9 mouse cellular contexts compared by ENCODE assay signal in the genomic region with DNA sequence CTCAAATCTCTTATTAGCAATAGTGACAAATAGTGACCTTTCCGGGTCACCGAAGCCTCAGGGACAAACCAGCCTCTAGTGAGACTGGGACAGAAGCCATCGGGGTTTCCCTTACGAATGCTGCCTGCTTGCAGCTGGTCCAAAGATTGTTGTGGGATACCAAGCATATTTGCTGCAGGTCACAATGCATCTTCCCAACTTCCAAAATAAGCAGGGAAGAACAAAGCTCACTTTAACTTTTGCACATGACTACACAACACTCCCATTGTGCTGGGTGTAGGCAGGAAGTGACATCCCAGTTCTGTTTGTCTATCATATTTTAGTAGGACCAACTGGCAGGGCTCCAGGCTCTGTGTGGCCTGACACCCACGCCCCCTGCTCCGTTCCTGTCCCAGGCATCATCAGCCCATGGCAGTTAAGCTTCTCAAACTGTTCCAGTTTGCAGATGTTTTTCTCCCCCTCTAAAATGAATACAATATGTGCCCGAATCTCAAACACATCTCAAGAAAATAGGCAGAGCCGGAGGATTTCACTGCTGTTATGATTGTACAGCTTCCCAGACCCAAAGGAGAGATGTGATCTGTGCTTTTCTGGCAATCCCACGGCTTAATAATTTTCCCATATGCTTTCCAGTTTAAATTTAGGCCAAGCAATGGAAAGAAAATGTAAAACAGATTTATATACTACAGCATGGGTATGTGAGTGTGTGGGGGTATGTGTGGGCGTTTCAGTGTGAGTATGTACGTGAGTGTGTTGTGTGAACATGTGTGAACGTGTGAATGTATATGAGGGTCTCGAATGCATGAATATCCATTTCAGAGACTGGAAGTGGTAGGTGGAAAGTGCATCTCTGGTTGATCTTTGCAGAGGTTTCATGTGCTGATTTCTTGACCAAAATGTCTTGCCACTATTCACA. TPM values are rescaled to one million over a fixed set of nuclear protein-coding genes. Genes with fewer than 3 reads are reported as not detected.
DNase-seq lines count a peak whose midpoint lies in the region; ATAC-seq and TF ChIP-seq lines count a peak whose summit lies in the region.
"Had no signal": no experiment of that assay in that cellular context is flagged by ENCODE, and none has a peak within 500 bp of the region (broad histone marks: within the 10 kb centered on the region; RNA-seq: fewer than 3 reads in every experiment).

No protein-coding gene starts in this region.

- no peak overlapping the region for H3K4me3 ChIP-seq in hindbrain, postnatal 0 days (ENCODE audit: low read length)
- H3K4me3 ChIP-seq in hindbrain, embryonic 14.5 days (replicated peaks; ENCODE audit: low read length) = no peak overlapping the region
- no peak overlapping the region for H3K4me3 ChIP-seq in myocyte
- no peak overlapping the region for H3K4me3 ChIP-seq in forebrain, embryonic 15.5 days
- H3K4me3 ChIP-seq in forebrain, embryonic 16.5 days (replicated peaks; ENCODE audit: low read length) = no peak overlapping the region
- H3K4me3 ChIP-seq: left cerebral cortex, adult 2 months had no signal

- no peak for ATAC-seq in hindbrain, postnatal 0 days
- no peak for ATAC-seq in hindbrain, embryonic 14.5 days (ENCODE audit: low FRiP score)
- no peak for ATAC-seq in forebrain, embryonic 15.5 days (replicated peaks)
- no peak for ATAC-seq in forebrain, embryonic 16.5 days

- H3K27ac ChIP-seq in hindbrain, postnatal 0 days = no peak overlapping the region
- no peak overlapping the region for H3K27ac ChIP-seq in hindbrain, embryonic 14.5 days
- H3K27ac ChIP-seq in forebrain, embryonic 15.5 days (replicated peaks) = no peak overlapping the region
- H3K27ac ChIP-seq in forebrain, embryonic 16.5 days (ENCODE audit: low read length) = no peak overlapping the region
- H3K27ac ChIP-seq: left cerebral cortex, adult 2 months had no signal

- no peak overlapping the region for H3K9ac ChIP-seq in hindbrain, postnatal 0 days (replicated peaks; ENCODE audit: low read length)
- H3K9ac ChIP-seq in hindbrain, embryonic 14.5 days = no peak overlapping the region
- no peak overlapping the region for H3K9ac ChIP-seq in forebrain, embryonic 15.5 days (replicated peaks)
- H3K9ac ChIP-seq in forebrain, embryonic 16.5 days (replicated peaks; ENCODE audit: low read depth, low read length) = no peak overlapping the region

- TF ChIP-seq CTCF in hindbrain, postnatal 0 days (IDR thresholded peaks at IDR 0.05; ENCODE audit: low read depth) = no peak

- WGBS in hindbrain, postnatal 0 days = 66% methylated on average over 13 of the region's 13 CpGs
- WGBS in hindbrain, embryonic 14.5 days = 70% methylated on average over 13 of the region's 13 CpGs
- whole genome bisulfite sequencing in forebrain, embryonic 15.5 days = 81% methylated on average over 13 of the region's 13 CpGs
- 80% methylated on average over 13 of the region's 13 CpGs for WGBS in forebrain, embryonic 16.5 days

- TF ChIP-seq POLR2A in myocyte (IDR thresholded peaks at IDR 0.05; ENCODE audit: insufficient read length, low read depth) = no peak

- no peaks in the 10 kb centered on the region for H3K27me3 ChIP-seq in hindbrain, postnatal 0 days (ENCODE audit: insufficient read depth, low read length)
- no peaks in the 10 kb centered on the region for H3K27me3 ChIP-seq in hindbrain, embryonic 14.5 days (ENCODE audit: control insufficient read depth, insufficient read depth, low read length)
- no peaks in the 10 kb centered on the region for H3K27me3 ChIP-seq in myocyte (ENCODE audit: control insufficient read depth, insufficient read depth, insufficient read length)
- H3K27me3 ChIP-seq in forebrain, embryonic 15.5 days = no peaks in the 10 kb centered on the region
- no peaks in the 10 kb centered on the region for H3K27me3 ChIP-seq in forebrain, embryonic 16.5 days (replicated peaks; ENCODE audit: control insufficient read depth, insufficient read depth, low read length)

- H3K4me2 ChIP-seq in hindbrain, postnatal 0 days (ENCODE audit: low read depth, low read length) = no peak overlapping the region
- H3K4me2 ChIP-seq in hindbrain, embryonic 14.5 days (replicated peaks) = no peak overlapping the region
- H3K4me2 ChIP-seq in myocyte (ENCODE audit: low read depth) = no peak overlapping the region
- no peak overlapping the region for H3K4me2 ChIP-seq in forebrain, embryonic 15.5 days (replicated peaks)
- no peak overlapping the region for H3K4me2 ChIP-seq in forebrain, embryonic 16.5 days (ENCODE audit: low read length)

- H3K36me3 ChIP-seq in hindbrain, postnatal 0 days (ENCODE audit: insufficient read depth, low read length) = 0 out of 2 replicates have a peak, but pooled peaks cover 10% of the 10 kb centered on the region
- H3K36me3 ChIP-seq in hindbrain, embryonic 14.5 days (replicated peaks; ENCODE audit: control insufficient read depth, insufficient read depth) = no peaks in the 10 kb centered on the region
- H3K36me3 ChIP-seq in myocyte (ENCODE audit: control insufficient read depth, insufficient read depth) = no peaks in the 10 kb centered on the region
- H3K36me3 ChIP-seq in forebrain, embryonic 15.5 days = no peaks in the 10 kb centered on the region
- H3K36me3 ChIP-seq in forebrain, embryonic 16.5 days (ENCODE audit: control insufficient read depth, insufficient read depth) = no peaks in the 10 kb centered on the region

- peak; percentile 17 for DNase-seq in hindbrain, postnatal 0 days (ENCODE audit: low spot score)
- no peak for DNase-seq in hindbrain, embryonic 14.5 days (ENCODE audit: low spot score)
- peak; percentile 47 for DNase-seq in brain, adult 2 months (ENCODE audit: low read depth, low spot score)
- peak; percentile 23 to 34 for DNase-seq in gastrocnemius, adult 8-10 months (ENCODE audit: low spot score in 2 of 2)
- no peak for DNase-seq in cerebellum, adult 11 months

- H3ac ChIP-seq in myocyte (ENCODE audit: control insufficient read depth, insufficient read length) = no peak overlapping the region

- H3K9me3 ChIP-seq in hindbrain, postnatal 0 days (ENCODE audit: low read length) = no peaks in the 10 kb centered on the region
- H3K9me3 ChIP-seq in hindbrain, embryonic 14.5 days (ENCODE audit: control insufficient read depth, low read length) = no peaks in the 10 kb centered on the region
- no peaks in the 10 kb centered on the region for H3K9me3 ChIP-seq in forebrain, embryonic 15.5 days
- H3K9me3 ChIP-seq in forebrain, embryonic 16.5 days (ENCODE audit: control insufficient read depth, low read length) = no peaks in the 10 kb centered on the region

- H3K4me1 ChIP-seq in hindbrain, postnatal 0 days (ENCODE audit: insufficient read depth, low read length) = no peaks in the 10 kb centered on the region
- H3K4me1 ChIP-seq in hindbrain, embryonic 14.5 days (replicated peaks; ENCODE audit: control insufficient read depth, insufficient read depth, low read length) = no peaks in the 10 kb centered on the region
- no peaks in the 10 kb centered on the region for H3K4me1 ChIP-seq in forebrain, embryonic 15.5 days
- no peaks in the 10 kb centered on the region for H3K4me1 ChIP-seq in forebrain, embryonic 16.5 days (replicated peaks; ENCODE audit: control insufficient read depth, insufficient read depth, low read length)

- no peaks in the 10 kb centered on the region for H3K79me2 ChIP-seq in myocyte (ENCODE audit: control insufficient read depth, insufficient read depth)

TF ChIP-seq in myocyte, 11 proteins besides CTCF, POLR2A, EP300 and RAD21:
- no peak for TF ChIP-seq REST (IDR thresholded peaks at IDR 0.05; ENCODE audit: insufficient read depth, insufficient read length)
- peak in 1 of 3 experiments; percentile 43 for TF ChIP-seq MYOD1 (IDR thresholded peaks at IDR 0.05; ENCODE audit: control insufficient read depth in 1 of 3, insufficient read length in 2 of 3, low read depth in 2 of 3)
- peak in 2 of 3 experiments; percentile 41 to 55 for TF ChIP-seq MYOG (IDR thresholded peaks at IDR 0.05; ENCODE audit: control insufficient read depth in 1 of 3, insufficient read depth in 1 of 3, insufficient read length in 2 of 3, low read depth in 2 of 3)

RNA-seq across cellular contexts. Expression of a gene that starts 55.5 kb away (rescaled TPM):
- total RNA-seq in hindbrain, postnatal 0 days (2014; rRNA removed) = 0.29 and 0.78 TPM in 2 replicates
- polyA plus RNA-seq in hindbrain, postnatal 0 days (2015; fragmentation: Nextera tagmentation; extraction: Ambion mirVana) = 0.42 and 0.54 TPM in 2 replicates
- polyA plus RNA-seq in hindbrain, embryonic 14.5 days (2014; fragmentation: Nextera tagmentation; extraction: Ambion mirVana) = 0.17 and 0.89 TPM in 2 replicates
- under 1 TPM in 2 of 4 experiments, not detected in 2; 0.13 to 0.36 TPM for total RNA-seq in gastrocnemius, adult 8-10 months (2022)
- 0.60 TPM for polyA plus RNA-seq in myocyte (2012; fragmentation: generic; extraction: Trizol)
- polyA plus RNA-seq in forebrain, embryonic 15.5 days (2015; fragmentation: Nextera tagmentation; extraction: Ambion mirVana) = 0.98 and 1.1 TPM in 2 replicates
- 0.91 and 1.1 TPM in 2 replicates for polyA plus RNA-seq in forebrain, embryonic 16.5 days (2015; fragmentation: Nextera tagmentation; extraction: Ambion mirVana)

Comparison
In these comparisons a context has a peak if more than half of its experiments do, and no peak if none do; other contexts are left out.
1. DNase-seq: peak in hindbrain, postnatal 0 days (single experiment), brain, adult 2 months (single experiment) and gastrocnemius, adult 8-10 months (2 of 2); none in hindbrain, embryonic 14.5 days (single experiment) and cerebellum, adult 11 months (single experiment).